Mouse (Mus musculus): ENCODE data around the gene Arv1. TPM values are rescaled to one million over a fixed set of nuclear protein-coding genes. Genes with fewer than 3 reads are reported as not detected.

The Arv1 gene
- polyA plus RNA-seq, 1 experiment from 2014 or later = 21.6 TPM

GRCm38 (mm10) chr8:124695424-124696100 is 26.4 kb upstream of the Arv1 start:
- no peaks in the 10 kb centered on the region for H3K9me3 ChIP-seq (replicated peaks)
- ATAC-seq (ENCODE audit: insufficient number of reproducible peaks, low FRiP score, low TSS enrichment, low read depth) = no peak
- WGBS = 88% methylated on average over 22 of the region's 22 CpGs
- no peaks in the 10 kb centered on the region for H3K27me3 ChIP-seq
- no peaks in the 10 kb centered on the region for H3K4me1 ChIP-seq
- 0 out of 2 replicates have a peak, but pooled peaks cover 31% of the 10 kb centered on the region for H3K36me3 ChIP-seq
- no peak overlapping the region for H3K27ac ChIP-seq (replicated peaks)
- H3K9ac ChIP-seq = no peak overlapping the region
- H3K4me3 ChIP-seq (replicated peaks) = no peak overlapping the region
- H3K4me2 ChIP-seq (replicated peaks) = no peak overlapping the region

- no peak overlapping the region for H3K4me2 ChIP-seq (replicated peaks)
- H3K27ac ChIP-seq (replicated peaks) = no peak overlapping the region
- no peaks in the 10 kb centered on the region for H3K4me1 ChIP-seq
- no peak overlapping the region for H3K9ac ChIP-seq
- no peak overlapping the region for H3K4me3 ChIP-seq (replicated peaks)
- peaks cover 11% of the 10 kb centered on the region; the same call in 1 of the 2 replicates for H3K36me3 ChIP-seq
- H3K9me3 ChIP-seq (replicated peaks) = no peaks in the 10 kb centered on the region
- ATAC-seq (ENCODE audit: insufficient number of reproducible peaks, low FRiP score, low TSS enrichment, low read depth) = no peak
- H3K27me3 ChIP-seq = no peaks in the 10 kb centered on the region
- WGBS = 88% methylated on average over 5 of the region's 5 CpGs
Measured at GRCm38 (mm10) chr8:124700271-124700670, 21.7 kb upstream of the Arv1 start.

DNA sequence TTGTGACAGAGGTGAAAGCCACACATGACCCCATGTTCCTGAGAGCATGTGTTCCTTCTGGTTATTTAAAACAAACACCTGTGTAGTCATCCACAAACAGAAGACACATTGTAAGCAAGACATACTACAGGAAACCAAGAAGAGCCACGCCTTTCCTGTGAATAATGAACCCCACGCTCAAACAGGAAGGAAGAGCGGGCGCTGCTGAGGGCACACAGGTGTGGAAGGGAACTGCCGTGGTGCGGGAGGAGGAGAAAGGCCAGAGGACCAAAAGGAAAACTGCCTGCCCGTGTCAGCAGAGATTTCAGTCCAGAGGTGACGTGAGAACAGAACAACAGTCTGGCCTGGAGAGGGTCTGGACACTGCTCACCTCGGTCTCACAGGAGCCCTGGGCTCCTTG is 20.9 kb upstream of the Arv1 start:
- Histone ChIP-seq H3K27ac (replicated peaks) (no peak overlapping the region), H3K9me3 (replicated peaks) (no peaks in the 10 kb centered on the region), H3K36me3 (peaks cover 11% of the 10 kb centered on the region; the same call in 1 of the 2 replicates), H3K9ac (no peak overlapping the region), H3K27me3 (no peaks in the 10 kb centered on the region), H3K4me2 (replicated peaks) (no peak overlapping the region), H3K4me3 (replicated peaks) (no peak overlapping the region), H3K4me1 (no peaks in the 10 kb centered on the region)
- 78% methylated on average over 9 of the region's 9 CpGs for WGBS
- ATAC-seq (ENCODE audit: insufficient number of reproducible peaks, low FRiP score, low TSS enrichment, low read depth) = no peak

GRCm38 (mm10) chr8:124702183-124702582 is 19.8 kb upstream of the Arv1 start:
- H3K36me3 ChIP-seq = peaks cover 11% of the 10 kb centered on the region; the same call in 1 of the 2 replicates
- H3K9ac ChIP-seq = no peak overlapping the region
- WGBS = 82% methylated on average over 3 of the region's 3 CpGs
- H3K27ac ChIP-seq (replicated peaks) = no peak overlapping the region
- no peaks in the 10 kb centered on the region for H3K4me1 ChIP-seq
- no peaks in the 10 kb centered on the region for H3K27me3 ChIP-seq
- no peak for ATAC-seq (ENCODE audit: insufficient number of reproducible peaks, low FRiP score, low TSS enrichment, low read depth)
- no peak overlapping the region for H3K4me3 ChIP-seq (replicated peaks)
- H3K9me3 ChIP-seq (replicated peaks) = no peaks in the 10 kb centered on the region
- no peak overlapping the region for H3K4me2 ChIP-seq (replicated peaks)

GRCm38 (mm10) chr8:124703526-124703925 is 18.4 kb upstream of the Arv1 start:
- ATAC-seq (ENCODE audit: insufficient number of reproducible peaks, low FRiP score, low TSS enrichment, low read depth) = no peak
- H3K27ac ChIP-seq (replicated peaks) = no peak overlapping the region
- H3K36me3 ChIP-seq = peaks cover 3% of the 10 kb centered on the region; the same call in 1 of the 2 replicates
- no peak overlapping the region for H3K4me2 ChIP-seq (replicated peaks)
- WGBS = 64% methylated on average over 4 of the region's 4 CpGs
- no peak overlapping the region for H3K9ac ChIP-seq
- H3K4me3 ChIP-seq (replicated peaks) = no peak overlapping the region
- H3K27me3 ChIP-seq = no peaks in the 10 kb centered on the region
- H3K4me1 ChIP-seq = no peaks in the 10 kb centered on the region
- no peaks in the 10 kb centered on the region for H3K9me3 ChIP-seq (replicated peaks)

DNA sequence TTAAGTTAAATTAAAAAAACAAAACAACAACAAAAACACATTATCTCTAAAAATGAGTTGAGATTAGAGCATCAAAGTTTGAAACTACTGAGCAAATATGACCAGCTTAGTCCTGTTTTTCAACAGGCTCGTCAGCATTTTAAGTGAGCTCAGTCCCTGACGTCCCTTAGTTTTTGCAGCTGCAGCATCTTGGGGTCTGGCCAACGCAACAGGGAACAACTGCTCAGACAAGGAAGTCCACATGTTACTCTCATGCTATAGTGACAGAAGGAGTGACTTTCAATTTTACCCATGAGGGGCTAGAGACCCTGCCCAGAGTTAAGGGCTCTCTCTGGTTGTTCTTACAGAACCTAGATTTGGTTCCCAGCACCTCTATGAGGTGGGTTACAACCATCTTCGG is 17.6 kb upstream of the Arv1 start:
- ATAC-seq (ENCODE audit: insufficient number of reproducible peaks, low FRiP score, low TSS enrichment, low read depth) = no peak
- 81% methylated on average over 4 of the region's 4 CpGs for WGBS
- H3K4me3 ChIP-seq (replicated peaks) = no peak overlapping the region

GRCm38 (mm10) chr8:124705823-124706222 is 16.1 kb upstream of the Arv1 start:
- ATAC-seq (ENCODE audit: insufficient number of reproducible peaks, low FRiP score, low TSS enrichment, low read depth) = no peak
- H3K4me2 ChIP-seq (replicated peaks) = no peak overlapping the region
- no peaks in the 10 kb centered on the region for H3K4me1 ChIP-seq
- no peaks in the 10 kb centered on the region for H3K27me3 ChIP-seq
- WGBS = 96% methylated on average over 8 of the region's 8 CpGs
- no peak overlapping the region for H3K27ac ChIP-seq (replicated peaks)
- peaks cover 10% of the 10 kb centered on the region for H3K36me3 ChIP-seq
- H3K4me3 ChIP-seq (replicated peaks) = no peak overlapping the region
- H3K9me3 ChIP-seq (replicated peaks) = no peaks in the 10 kb centered on the region
- H3K9ac ChIP-seq = no peak overlapping the region

More for the DNA sequence above, 17.6 kb upstream of the Arv1 start:
- Histone ChIP-seq H3K4me2 (replicated peaks) (no peak overlapping the region), H3K9me3 (replicated peaks) (no peaks in the 10 kb centered on the region), H3K36me3 (peaks cover 5% of the 10 kb centered on the region), H3K4me1 (no peaks in the 10 kb centered on the region), H3K9ac (no peak overlapping the region), H3K27me3 (no peaks in the 10 kb centered on the region), H3K27ac (replicated peaks) (no peak overlapping the region)

DNA sequence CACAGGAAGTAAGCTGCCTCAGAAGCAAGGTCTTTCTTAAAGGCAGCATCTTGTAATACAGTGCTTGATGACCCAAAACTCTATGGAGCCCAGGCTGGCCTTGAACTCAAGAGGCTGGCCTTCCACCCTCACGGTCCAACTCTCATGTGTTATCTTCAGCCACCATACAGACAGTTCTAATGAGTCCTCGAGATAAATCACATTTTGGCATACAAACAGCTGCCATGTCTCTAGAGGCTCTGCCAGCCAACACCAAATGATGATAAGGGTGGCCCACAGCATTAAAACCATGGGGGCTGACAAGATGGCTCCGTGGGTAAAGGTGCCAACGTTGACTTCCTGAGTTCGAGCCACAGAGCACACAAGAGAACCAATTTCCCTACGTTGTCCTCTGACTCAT is 8.7 kb upstream of the Arv1 start:
- Histone ChIP-seq H3K9ac (no peak overlapping the region), H3K27ac (replicated peaks) (no peak overlapping the region), H3K4me1 (no peaks in the 10 kb centered on the region), H3K4me2 (replicated peaks) (no peak overlapping the region), H3K27me3 (no peaks in the 10 kb centered on the region), H3K4me3 (replicated peaks) (no peak overlapping the region), H3K9me3 (replicated peaks) (no peaks in the 10 kb centered on the region), H3K36me3 (peaks cover 28% of the 10 kb centered on the region)
- ATAC-seq (ENCODE audit: insufficient number of reproducible peaks, low FRiP score, low TSS enrichment, low read depth) = no peak
- 90% methylated on average over 6 of the region's 6 CpGs for WGBS

- H3K9ac ChIP-seq = no peak overlapping the region
- no peaks in the 10 kb centered on the region for H3K27me3 ChIP-seq
- peaks cover 22% of the 10 kb centered on the region for H3K36me3 ChIP-seq
- no peak overlapping the region for H3K27ac ChIP-seq (replicated peaks)
- H3K9me3 ChIP-seq (replicated peaks) = no peaks in the 10 kb centered on the region
- ATAC-seq (ENCODE audit: insufficient number of reproducible peaks, low FRiP score, low TSS enrichment, low read depth) = no peak
- H3K4me1 ChIP-seq = peaks cover 6% of the 10 kb centered on the region; the same call in 1 of the 2 replicates
- no peak overlapping the region for H3K4me2 ChIP-seq (replicated peaks)
- no peak overlapping the region for H3K4me3 ChIP-seq (replicated peaks)
- 90% methylated on average over 8 of the region's 8 CpGs for WGBS
Measured at GRCm38 (mm10) chr8:124715736-124716135, 6.2 kb upstream of the Arv1 start.

DNA sequence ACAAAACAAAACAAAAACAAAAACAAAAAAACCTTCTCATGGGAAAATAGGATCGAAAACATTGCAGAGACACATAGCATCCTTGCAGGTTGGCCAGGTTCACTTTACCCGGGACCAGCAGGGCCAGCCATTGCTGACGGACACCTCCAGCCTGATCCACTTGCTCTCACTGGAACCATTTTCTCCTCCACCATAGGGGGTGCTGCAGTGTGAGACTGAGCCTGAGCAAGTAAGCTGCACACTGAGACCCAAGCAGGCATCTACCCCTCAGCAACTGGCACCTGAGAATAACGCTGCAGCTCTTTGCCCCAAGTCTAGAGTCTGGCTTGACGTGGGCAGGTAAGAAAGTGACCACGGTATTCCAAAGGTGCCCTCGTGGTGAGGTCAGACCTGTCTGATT is 1.8 kb upstream of the Arv1 start:
- no peak for ATAC-seq (ENCODE audit: insufficient number of reproducible peaks, low FRiP score, low TSS enrichment, low read depth)
- no peak overlapping the region for H3K4me2 ChIP-seq (replicated peaks)
- H3K36me3 ChIP-seq = no peaks in the 10 kb centered on the region
- WGBS = 75% methylated on average over 7 of the region's 7 CpGs
- no peaks in the 10 kb centered on the region for H3K27me3 ChIP-seq
- no peak overlapping the region for H3K27ac ChIP-seq (replicated peaks)
- H3K9me3 ChIP-seq (replicated peaks) = no peaks in the 10 kb centered on the region
- no peak overlapping the region for H3K9ac ChIP-seq
- no peak overlapping the region for H3K4me3 ChIP-seq (replicated peaks)
- peaks cover 23% of the 10 kb centered on the region for H3K4me1 ChIP-seq

- H3K27ac ChIP-seq (replicated peaks) = no peak overlapping the region
- peak; percentile 49 for ATAC-seq (ENCODE audit: insufficient number of reproducible peaks, low FRiP score, low TSS enrichment, low read depth)
Measured at GRCm38 (mm10) chr8:124720938-124721861, 739 bp upstream of the Arv1 start.

More at GRCm38 (mm10) chr8:124720938-124721861, 739 bp upstream of the Arv1 start:
- Histone ChIP-seq H3K9ac (peak overlapping the region; percentile 59), H3K9me3 (replicated peaks) (no peaks in the 10 kb centered on the region), H3K4me2 (replicated peaks) (peak overlapping the region; percentile 91), H3K27me3 (no peaks in the 10 kb centered on the region), H3K4me3 (replicated peaks) (peak overlapping the region; percentile 83), H3K36me3 (peaks cover 3% of the 10 kb centered on the region; the same call in 1 of the 2 replicates), H3K4me1 (peaks cover 23% of the 10 kb centered on the region)
- WGBS = 3% methylated on average over 31 of the region's 31 CpGs

All from embryonic facial prominence, embryonic 15.5 days (tissue).